In the genomic region with DNA sequence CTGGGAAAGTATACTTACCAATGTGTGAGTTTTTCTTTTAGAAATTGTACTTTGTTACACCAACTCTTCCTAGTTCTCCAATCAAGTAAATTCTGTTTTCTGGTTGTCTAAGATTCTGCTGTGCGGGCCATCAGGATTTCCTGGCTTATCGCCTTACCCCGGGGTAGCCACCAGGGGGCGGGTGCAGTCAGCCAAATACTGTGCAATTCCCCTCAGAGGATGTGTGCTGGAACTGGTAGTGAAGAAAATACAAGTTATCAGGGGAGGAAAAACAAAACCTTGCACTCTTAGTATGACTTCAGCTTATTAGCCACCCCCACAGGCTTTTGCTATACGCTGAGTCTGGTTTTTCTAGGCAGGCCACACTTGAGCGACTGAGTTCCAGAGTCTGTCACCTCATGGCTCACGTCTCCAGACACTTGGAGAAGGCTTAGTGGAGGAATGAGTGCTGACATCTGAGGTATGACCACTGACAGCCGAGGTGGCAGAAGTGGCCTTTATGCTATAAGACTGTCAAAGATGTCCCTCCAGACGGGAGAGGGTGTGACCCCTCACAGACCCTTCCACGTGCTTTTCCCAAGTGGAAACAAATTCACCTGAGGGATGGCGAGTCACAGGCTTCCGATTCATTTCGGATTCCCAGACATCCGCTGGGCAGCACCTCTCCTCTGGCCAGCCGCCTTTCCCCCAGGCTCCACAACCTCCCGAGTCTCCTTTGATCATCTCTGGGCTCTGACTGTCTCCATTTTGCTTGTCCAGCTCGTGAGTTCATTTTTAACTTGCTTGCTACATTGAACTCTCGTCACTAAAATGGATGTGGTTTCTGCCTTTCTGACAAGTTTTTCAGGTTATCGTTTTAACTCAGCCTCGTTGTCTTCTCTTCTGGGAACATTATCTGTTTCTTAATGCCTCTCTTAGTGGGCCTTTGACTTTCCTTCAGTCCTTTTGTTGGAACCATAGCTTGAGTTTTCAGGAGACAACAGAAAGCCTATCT, we compare ENCODE assay signal across 8 mouse cellular contexts.
A peak's percentile ranks its signal among the peaks of the same experiment; 100 is the strongest.
DNase-seq lines count a peak whose midpoint lies in the region; ATAC-seq and TF ChIP-seq lines count a peak whose summit lies in the region.

No protein-coding gene starts in this region.

- peak; percentile 38; the same call in 1 of the 2 replicates for ATAC-seq in hindbrain, embryonic 16.5 days
- peak; percentile 57 for ATAC-seq in liver, embryonic 12.5 days

- no peaks in the 10 kb centered on the region for H3K36me3 ChIP-seq in ES-Bruce4 (ENCODE audit: control insufficient read depth, insufficient read depth, low read length, poor library complexity, severe bottlenecking)
- H3K36me3 ChIP-seq in hindbrain, embryonic 16.5 days (ENCODE audit: control insufficient read depth, insufficient read depth, low read length), result no peaks in the 10 kb centered on the region
- H3K36me3 ChIP-seq in liver, embryonic 12.5 days, result no peaks in the 10 kb centered on the region

- peak; percentile 82 for TF ChIP-seq CTCF in ES-Bruce4 (IDR thresholded peaks at IDR 0.05; ENCODE audit: low read depth, low read length)

- TF ChIP-seq POLR2A in ES-Bruce4 (IDR thresholded peaks at IDR 0.05; ENCODE audit: insufficient read depth, low read length), result no peak

- 65% methylated on average over 20 of the region's 20 CpGs for WGBS in hindbrain, embryonic 16.5 days
- WGBS in liver, embryonic 12.5 days (ENCODE audit: insufficient replicate concordance), result 47% methylated on average over 20 of the region's 20 CpGs

- no peaks in the 10 kb centered on the region for H3K27me3 ChIP-seq in ES-Bruce4 (ENCODE audit: control insufficient read depth, insufficient read depth, low read length, poor library complexity, severe bottlenecking)
- H3K27me3 ChIP-seq in hindbrain, embryonic 16.5 days (replicated peaks; ENCODE audit: control insufficient read depth, insufficient read depth, low read length), result no peaks in the 10 kb centered on the region
- H3K27me3 ChIP-seq in liver, embryonic 12.5 days (replicated peaks), result no peaks in the 10 kb centered on the region

- no peak overlapping the region for H3K4me3 ChIP-seq in ES-Bruce4 (ENCODE audit: low read depth, low read length)
- no peak overlapping the region for H3K4me3 ChIP-seq in hindbrain, embryonic 16.5 days (ENCODE audit: low read length)
- H3K4me3 ChIP-seq in liver, embryonic 12.5 days, result no peak overlapping the region

- no peak overlapping the region for H3K27ac ChIP-seq in ES-Bruce4 (ENCODE audit: insufficient read depth, low read length)
- no peak overlapping the region for H3K27ac ChIP-seq in hindbrain, embryonic 16.5 days (ENCODE audit: low read depth, low read length)
- peak overlapping the region; percentile 63 for H3K27ac ChIP-seq in liver, embryonic 12.5 days

- TF ChIP-seq EP300 in ES-Bruce4 (IDR thresholded peaks at IDR 0.05; ENCODE audit: insufficient read depth, low read depth, low read length), result no peak

- H3K4me2 ChIP-seq in hindbrain, embryonic 16.5 days (ENCODE audit: low read length), result no peak overlapping the region
- H3K4me2 ChIP-seq in liver, embryonic 12.5 days, result peak overlapping the region; percentile 60

- no peaks in the 10 kb centered on the region for H3K4me1 ChIP-seq in ES-Bruce4 (ENCODE audit: control insufficient read depth, insufficient read depth, low read length)
- no peaks in the 10 kb centered on the region for H3K4me1 ChIP-seq in hindbrain, embryonic 16.5 days (ENCODE audit: control insufficient read depth, insufficient read depth, low read depth, low read length)
- peaks cover 42% of the 10 kb centered on the region for H3K4me1 ChIP-seq in liver, embryonic 12.5 days

- peak; percentile 52 for DNase-seq in A20 (ENCODE audit: low read depth, low spot score)
- DNase-seq in cerebellum, postnatal 10 days, result peak; percentile 79 to 83
- peak; percentile 56 for DNase-seq in gastrocnemius, adult 18-20 months (ENCODE audit: low spot score)
- peak; percentile 52 to 62 for DNase-seq in natural killer cell, adult 2 months (ENCODE audit: low spot score in 2 of 2)
- peak; percentile 64 to 66 for DNase-seq in thymus, postnatal 36 days

- no peak overlapping the region for H3K9ac ChIP-seq in ES-Bruce4 (ENCODE audit: low read depth, poor library complexity, severe bottlenecking)
- no peak overlapping the region for H3K9ac ChIP-seq in hindbrain, embryonic 16.5 days (ENCODE audit: low read depth, low read length)
- H3K9ac ChIP-seq in liver, embryonic 12.5 days, result 0 out of 2 replicates have a peak overlapping the region, but pooled peaks have one; percentile 20

- H3K9me3 ChIP-seq in ES-Bruce4 (replicated peaks; ENCODE audit: control insufficient read depth, insufficient read depth, low read length, poor library complexity, severe bottlenecking), result no peaks in the 10 kb centered on the region
- no peaks in the 10 kb centered on the region for H3K9me3 ChIP-seq in hindbrain, embryonic 16.5 days (ENCODE audit: control insufficient read depth, low read length)
- no peaks in the 10 kb centered on the region for H3K9me3 ChIP-seq in liver, embryonic 12.5 days (replicated peaks)
